Mouse (Mus musculus): ENCODE results near the gene Def6. TPM values are rescaled to one million over a fixed set of nuclear protein-coding genes. Genes with fewer than 3 reads are reported as not detected.
A peak's percentile ranks its signal among the peaks of the same experiment; 100 is the strongest.
"Not testable (repeated sequence)": the region's sequence is repeated elsewhere in the genome, so short reads cannot be mapped to it uniquely, and the experiment has no call there.

The Def6 gene
- polyA plus RNA-seq, 1 experiment from 2014 or later: 4.6 TPM

- peaks cover 2% of the 10 kb centered on the region; the same call in 1 of the 2 replicates for H3K4me1 ChIP-seq (replicated peaks; ENCODE audit: control insufficient read depth, insufficient read depth, low read length)
- ATAC-seq: no peak
- 24% methylated on average over 23 of the region's 23 CpGs for WGBS
Observed at GRCm38 (mm10) chr17:28217721-28218649, 10.4 kb downstream of the Def6 start.

DNA sequence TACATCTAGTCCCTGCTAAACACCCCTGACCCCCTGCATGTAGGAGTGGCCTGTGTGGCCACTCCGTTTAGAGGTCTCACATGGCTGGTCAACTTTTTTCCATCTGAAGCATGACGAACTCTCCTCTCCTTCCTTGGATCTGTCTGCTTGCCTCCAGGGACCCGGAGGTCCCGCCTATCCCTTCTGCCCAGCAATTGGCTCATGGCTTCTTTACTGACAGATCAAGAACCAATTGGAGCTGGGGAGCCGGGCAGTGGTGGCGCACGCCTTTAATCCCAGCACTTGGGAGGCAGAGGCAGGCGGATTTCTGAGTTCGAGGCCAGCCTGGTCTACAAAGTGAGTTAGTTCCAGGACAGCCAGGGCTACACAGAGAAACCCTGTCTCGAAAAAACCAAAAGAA is 14.9 kb downstream of the Def6 start:
- H3K27ac ChIP-seq (ENCODE audit: low read length); ATAC-seq; H3K9me3 ChIP-seq (ENCODE audit: control insufficient read depth, low read length); H3K27me3 ChIP-seq (replicated peaks; ENCODE audit: control insufficient read depth, insufficient read depth, low read length); H3K4me3 ChIP-seq (replicated peaks; ENCODE audit: low read length); H3K9ac ChIP-seq (replicated peaks; ENCODE audit: low read depth, low read length); H3K36me3 ChIP-seq (ENCODE audit: control insufficient read depth, insufficient read depth); H3K4me2 ChIP-seq (ENCODE audit: low read length): not testable (repeated sequence)
- 97% methylated on average over 10 of the region's 10 CpGs for WGBS
- peaks cover 21% of the 10 kb centered on the region for H3K4me1 ChIP-seq (replicated peaks; ENCODE audit: control insufficient read depth, insufficient read depth, low read length)

More at GRCm38 (mm10) chr17:28217721-28218649, 10.4 kb downstream of the Def6 start:
- no peak overlapping the region for H3K27ac ChIP-seq (ENCODE audit: low read length)
- no peak overlapping the region for H3K4me3 ChIP-seq (replicated peaks; ENCODE audit: low read length)
- no peaks in the 10 kb centered on the region for H3K9me3 ChIP-seq (ENCODE audit: control insufficient read depth, low read length)
- no peak overlapping the region for H3K9ac ChIP-seq (replicated peaks; ENCODE audit: low read depth, low read length)
- H3K36me3 ChIP-seq (ENCODE audit: control insufficient read depth, insufficient read depth): no peaks in the 10 kb centered on the region
- H3K27me3 ChIP-seq (replicated peaks; ENCODE audit: control insufficient read depth, insufficient read depth, low read length): no peaks in the 10 kb centered on the region
- no peak overlapping the region for H3K4me2 ChIP-seq (ENCODE audit: low read length)

- Histone ChIP-seq H3K4me2 (ENCODE audit: low read length) (peak overlapping the region; percentile 98), H3K9ac (replicated peaks; ENCODE audit: low read depth, low read length) (peak overlapping the region; percentile 77), H3K4me3 (replicated peaks; ENCODE audit: low read length) (peak overlapping the region; percentile 61), H3K27ac (ENCODE audit: low read length) (peak overlapping the region; percentile 60), H3K36me3 (ENCODE audit: control insufficient read depth, insufficient read depth) (no peaks in the 10 kb centered on the region), H3K4me1 (replicated peaks; ENCODE audit: control insufficient read depth, insufficient read depth, low read length) (peaks cover 21% of the 10 kb centered on the region), H3K27me3 (replicated peaks; ENCODE audit: control insufficient read depth, insufficient read depth, low read length) (no peaks in the 10 kb centered on the region), H3K9me3 (ENCODE audit: control insufficient read depth, low read length) (no peaks in the 10 kb centered on the region)
- ATAC-seq: peak; percentile 82
- under 1% methylated on average over 46 of the region's 46 CpGs for WGBS
Observed at GRCm38 (mm10) chr17:28223561-28224391, 16.2 kb downstream of the Def6 start.

DNA sequence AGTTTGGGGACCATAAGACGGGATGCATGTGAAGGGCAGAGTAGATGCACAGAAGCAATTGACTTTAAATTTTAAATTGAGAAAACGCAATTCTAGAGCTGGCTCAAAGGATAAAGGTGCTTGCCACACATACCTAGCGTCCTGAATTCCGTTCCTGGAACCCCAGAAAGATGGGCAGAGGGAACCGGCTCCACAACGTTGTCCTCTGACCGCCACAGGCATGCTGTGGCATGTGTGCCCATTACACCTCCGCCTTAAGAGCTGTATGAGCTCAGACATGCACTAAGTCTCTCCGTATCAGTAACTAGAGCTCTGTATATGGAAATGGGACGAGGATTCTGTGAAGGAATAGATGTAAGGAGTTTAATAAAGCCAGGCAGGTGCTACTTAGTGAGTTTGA is 17.0 kb downstream of the Def6 start:
- no peak overlapping the region for H3K27ac ChIP-seq (ENCODE audit: low read length)
- H3K9me3 ChIP-seq (ENCODE audit: control insufficient read depth, low read length): no peaks in the 10 kb centered on the region
- H3K27me3 ChIP-seq (replicated peaks; ENCODE audit: control insufficient read depth, insufficient read depth, low read length): no peaks in the 10 kb centered on the region
- WGBS: 88% methylated on average over 10 of the region's 10 CpGs
- no peak overlapping the region for H3K4me3 ChIP-seq (replicated peaks; ENCODE audit: low read length)
- H3K9ac ChIP-seq (replicated peaks; ENCODE audit: low read depth, low read length): no peak overlapping the region
- ATAC-seq: no peak
- H3K4me1 ChIP-seq (replicated peaks; ENCODE audit: control insufficient read depth, insufficient read depth, low read length): peaks cover 21% of the 10 kb centered on the region
- no peaks in the 10 kb centered on the region for H3K36me3 ChIP-seq (ENCODE audit: control insufficient read depth, insufficient read depth)
- H3K4me2 ChIP-seq (ENCODE audit: low read length): no peak overlapping the region

DNA sequence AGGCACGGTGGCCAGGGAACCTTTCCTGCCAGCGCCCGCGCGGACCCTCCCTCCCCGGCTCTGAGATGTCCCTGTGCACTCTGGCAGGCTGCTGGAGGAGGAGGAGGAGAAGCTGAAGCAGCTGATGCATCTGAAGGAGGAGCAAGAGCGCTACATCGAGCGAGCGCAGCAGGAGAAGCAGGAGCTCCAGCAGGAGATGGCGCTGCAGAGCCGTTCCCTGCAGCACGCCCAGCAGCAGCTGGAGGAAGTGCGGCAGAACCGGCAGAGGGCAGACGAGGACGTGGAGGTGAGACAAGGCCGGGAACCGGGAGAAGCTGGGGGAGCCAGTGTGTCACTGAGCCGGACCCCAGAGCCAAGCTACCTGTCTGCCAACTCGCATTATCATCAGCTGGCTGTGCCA is 18.4 kb downstream of the Def6 start:
- H3K4me3 ChIP-seq (replicated peaks; ENCODE audit: low read length): peak overlapping the region; percentile 28
- no peak overlapping the region for H3K27ac ChIP-seq (ENCODE audit: low read length)
- H3K4me1 ChIP-seq (replicated peaks; ENCODE audit: control insufficient read depth, insufficient read depth, low read length): peaks cover 21% of the 10 kb centered on the region
- WGBS: 0% methylated on average over 21 of the region's 21 CpGs
- ATAC-seq: peak; percentile 72
- H3K4me2 ChIP-seq (ENCODE audit: low read length): peak overlapping the region; percentile 52
- H3K9me3 ChIP-seq (ENCODE audit: control insufficient read depth, low read length): no peaks in the 10 kb centered on the region
- no peaks in the 10 kb centered on the region for H3K36me3 ChIP-seq (ENCODE audit: control insufficient read depth, insufficient read depth)
- no peaks in the 10 kb centered on the region for H3K27me3 ChIP-seq (replicated peaks; ENCODE audit: control insufficient read depth, insufficient read depth, low read length)
- H3K9ac ChIP-seq (replicated peaks; ENCODE audit: low read depth, low read length): peak overlapping the region; percentile 50

DNA sequence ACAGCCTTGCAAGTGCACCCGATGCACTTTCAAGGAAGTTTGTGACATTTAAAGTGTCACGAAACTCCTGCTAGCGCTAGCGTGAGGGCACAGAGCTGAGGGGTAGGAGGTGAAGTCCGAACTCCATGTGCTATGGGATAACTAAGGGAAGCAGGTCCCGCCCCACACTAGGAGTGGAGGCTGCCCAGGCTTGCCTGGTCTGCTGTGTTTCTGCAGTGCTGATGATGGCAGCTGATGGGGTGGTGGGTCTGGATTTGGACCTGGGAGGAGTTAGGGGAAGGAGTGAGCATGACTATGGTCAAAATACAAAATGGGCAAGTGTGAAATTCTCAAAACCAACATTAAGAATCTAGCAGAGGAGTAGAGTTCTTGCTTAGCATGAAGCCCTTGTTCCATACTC is 22.9 kb downstream of the Def6 start:
- Histone ChIP-seq H3K9me3 (ENCODE audit: control insufficient read depth, low read length) (no peaks in the 10 kb centered on the region), H3K4me3 (replicated peaks; ENCODE audit: low read length) (no peak overlapping the region), H3K9ac (replicated peaks; ENCODE audit: low read depth, low read length) (no peak overlapping the region), H3K36me3 (ENCODE audit: control insufficient read depth, insufficient read depth) (no peaks in the 10 kb centered on the region), H3K4me2 (ENCODE audit: low read length) (no peak overlapping the region), H3K27ac (ENCODE audit: low read length) (no peak overlapping the region), H3K4me1 (replicated peaks; ENCODE audit: control insufficient read depth, insufficient read depth, low read length) (peaks cover 16% of the 10 kb centered on the region), H3K27me3 (replicated peaks; ENCODE audit: control insufficient read depth, insufficient read depth, low read length) (no peaks in the 10 kb centered on the region)
- WGBS: 88% methylated on average over 6 of the region's 6 CpGs
- ATAC-seq: no peak

DNA sequence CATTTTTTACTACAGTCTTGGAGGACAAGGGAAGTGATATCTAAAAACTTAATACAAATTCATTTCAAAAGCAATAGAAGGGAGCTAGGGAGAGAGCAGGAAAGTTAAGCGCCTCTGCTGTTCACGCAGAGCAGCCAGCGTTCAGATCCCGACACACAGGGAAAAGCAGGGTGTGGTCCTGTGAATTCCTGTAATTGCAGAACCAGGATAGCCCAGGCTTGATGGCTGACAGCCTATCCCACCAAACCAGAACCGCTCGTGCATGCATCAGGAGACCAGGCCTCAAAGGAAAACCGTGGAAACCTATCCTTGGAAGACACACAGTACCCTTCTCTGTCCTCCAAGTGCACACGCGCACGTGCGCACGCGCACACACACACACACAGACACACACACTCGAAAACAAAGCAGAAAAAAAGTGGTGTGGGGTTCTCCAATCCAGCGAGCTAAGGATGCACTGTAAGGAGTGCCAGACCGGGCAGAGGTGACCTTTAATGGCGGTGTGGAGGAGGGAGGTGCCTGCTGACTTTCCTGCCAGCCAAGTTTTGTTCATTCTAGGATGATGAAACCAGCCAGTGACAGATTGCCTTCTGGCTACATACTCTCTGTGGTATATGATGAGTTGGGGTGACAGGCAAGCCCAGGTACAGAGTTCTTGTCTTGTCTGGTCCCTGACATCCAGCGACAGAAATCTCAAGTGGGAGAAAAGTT is 23.6 kb downstream of the Def6 start:
- Histone ChIP-seq H3K9ac (replicated peaks; ENCODE audit: low read depth, low read length) (no peak overlapping the region), H3K36me3 (ENCODE audit: control insufficient read depth, insufficient read depth) (no peaks in the 10 kb centered on the region), H3K9me3 (ENCODE audit: control insufficient read depth, low read length) (no peaks in the 10 kb centered on the region), H3K4me2 (ENCODE audit: low read length) (no peak overlapping the region), H3K4me3 (replicated peaks; ENCODE audit: low read length) (no peak overlapping the region), H3K27me3 (replicated peaks; ENCODE audit: control insufficient read depth, insufficient read depth, low read length) (no peaks in the 10 kb centered on the region), H3K27ac (ENCODE audit: low read length) (no peak overlapping the region), H3K4me1 (replicated peaks; ENCODE audit: control insufficient read depth, insufficient read depth, low read length) (peaks cover 9% of the 10 kb centered on the region)
- 82% methylated on average over 18 of the region's 18 CpGs for WGBS
- no peak for ATAC-seq

GRCm38 (mm10) chr17:28232475-28233060 is 25.0 kb downstream of the Def6 start, which contains the start of gene Ppard:
Ppard (plus strand) TSS chr17:28232700.
- ATAC-seq: peak; percentile 97
- Histone ChIP-seq H3K27me3 (replicated peaks; ENCODE audit: control insufficient read depth, insufficient read depth, low read length) (no peaks in the 10 kb centered on the region), H3K36me3 (ENCODE audit: control insufficient read depth, insufficient read depth) (no peaks in the 10 kb centered on the region), H3K4me1 (replicated peaks; ENCODE audit: control insufficient read depth, insufficient read depth, low read length) (peaks cover 5% of the 10 kb centered on the region), H3K27ac (ENCODE audit: low read length) (0 out of 2 replicates have a peak within 1 kb of the TSS, but pooled peaks have one; percentile 11), H3K4me2 (ENCODE audit: low read length) (peak within 1 kb of the TSS; percentile 87), H3K9ac (replicated peaks; ENCODE audit: low read depth, low read length) (peak within 1 kb of the TSS; percentile 77), H3K4me3 (replicated peaks; ENCODE audit: low read length) (peak within 1 kb of the TSS; percentile 73), H3K9me3 (ENCODE audit: control insufficient read depth, low read length) (no peaks in the 10 kb centered on the region)
- under 1% methylated on average over 56 of the region's 57 CpGs for WGBS

Measured in forebrain, embryonic 16.5 days (tissue).